Mouse (Mus musculus): ENCODE results near the gene Higd1c. TPM values are rescaled to one million over a fixed set of nuclear protein-coding genes. Genes with fewer than 3 reads are reported as not detected.
"Not testable (repeated sequence)": the region's sequence is repeated elsewhere in the genome, so short reads cannot be mapped to it uniquely, and the experiment has no call there.

Higd1c gene
- polyA plus RNA-seq, 1 experiment from 2014 or later, result not detected

DNA sequence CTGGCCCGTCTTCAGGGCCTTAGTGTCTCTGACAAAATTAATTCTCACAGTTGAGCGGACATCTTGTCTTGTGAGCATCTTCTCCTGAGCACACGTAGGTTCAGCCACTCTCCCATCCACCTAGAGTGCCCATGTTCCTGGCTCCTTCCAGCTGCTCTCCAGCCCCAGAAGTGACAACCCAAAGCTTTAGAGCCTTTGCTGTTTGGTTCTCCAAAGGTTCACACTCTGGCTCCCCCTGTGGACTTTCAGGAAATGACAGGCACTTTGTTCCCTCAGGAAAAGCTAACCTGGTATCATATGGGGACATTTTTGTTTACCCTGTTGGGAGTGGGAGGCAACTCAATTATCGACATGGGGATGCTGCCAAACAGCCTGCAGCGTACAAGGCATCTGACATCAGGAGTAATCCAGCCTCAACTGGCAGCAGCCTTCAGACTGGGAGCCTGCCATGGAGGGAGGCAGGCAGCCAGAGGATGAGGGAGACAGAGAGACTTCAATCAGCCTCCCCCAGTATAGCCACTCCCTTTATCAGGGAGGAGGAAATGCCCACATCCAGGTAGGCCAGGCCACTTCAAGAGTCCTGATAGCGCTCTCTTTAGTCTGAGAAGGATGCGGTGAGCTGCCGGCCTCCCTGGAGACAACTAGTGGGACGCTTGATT lies 13.6 kb downstream of the Higd1c start:
- 23% methylated on average over 3 of the region's 9 CpGs for WGBS (ENCODE audit: insufficient replicate concordance)
- H3K27ac ChIP-seq (ENCODE audit: low read depth, low read length); ATAC-seq (replicated peaks; ENCODE audit: insufficient number of reproducible peaks, low FRiP score, low TSS enrichment); H3K9me3 ChIP-seq (replicated peaks; ENCODE audit: control insufficient read depth, low read length); H3K9ac ChIP-seq (ENCODE audit: low read depth, low read length); H3K4me3 ChIP-seq (ENCODE audit: low read depth, low read length); H3K27me3 ChIP-seq (ENCODE audit: control insufficient read depth, insufficient read depth, low read length); H3K4me1 ChIP-seq (ENCODE audit: control insufficient read depth, insufficient read depth, low read length); H3K4me2 ChIP-seq; H3K36me3 ChIP-seq (ENCODE audit: control insufficient read depth, insufficient read depth, low read length): not testable (repeated sequence)

DNA sequence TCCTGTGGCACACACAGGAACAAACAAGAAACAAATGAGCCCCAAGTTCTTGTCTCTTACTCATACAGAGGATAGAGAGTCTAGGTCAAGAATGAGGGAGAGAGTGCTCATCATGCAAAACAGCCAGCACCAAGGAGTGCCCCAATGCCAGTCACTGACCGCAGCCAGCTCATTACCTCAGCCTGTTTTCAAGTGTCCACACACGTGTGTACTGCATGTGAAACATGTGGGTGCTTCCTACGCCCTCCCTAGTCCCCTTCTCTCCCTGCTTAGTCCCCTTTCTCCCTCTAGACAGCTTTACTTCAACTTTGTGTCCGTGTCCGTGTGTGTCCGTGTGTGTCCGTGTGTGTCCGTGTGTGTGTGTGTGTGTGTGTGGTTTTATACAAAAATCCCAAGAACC lies 15.3 kb downstream of the Higd1c start:
- Histone ChIP-seq H3K27me3 (ENCODE audit: control insufficient read depth, insufficient read depth, low read length) (no peaks in the 10 kb centered on the region), H3K4me3 (ENCODE audit: low read depth, low read length) (no peak overlapping the region), H3K9ac (ENCODE audit: low read depth, low read length) (no peak overlapping the region), H3K4me2 (no peak overlapping the region), H3K27ac (ENCODE audit: low read depth, low read length) (no peak overlapping the region), H3K36me3 (ENCODE audit: control insufficient read depth, insufficient read depth, low read length) (no peaks in the 10 kb centered on the region), H3K4me1 (ENCODE audit: control insufficient read depth, insufficient read depth, low read length) (no peaks in the 10 kb centered on the region), H3K9me3 (replicated peaks; ENCODE audit: control insufficient read depth, low read length) (no peaks in the 10 kb centered on the region)
- WGBS (ENCODE audit: insufficient replicate concordance), result 87% methylated on average over 8 of the region's 8 CpGs
- ATAC-seq (replicated peaks; ENCODE audit: insufficient number of reproducible peaks, low FRiP score, low TSS enrichment), result no peak

DNA sequence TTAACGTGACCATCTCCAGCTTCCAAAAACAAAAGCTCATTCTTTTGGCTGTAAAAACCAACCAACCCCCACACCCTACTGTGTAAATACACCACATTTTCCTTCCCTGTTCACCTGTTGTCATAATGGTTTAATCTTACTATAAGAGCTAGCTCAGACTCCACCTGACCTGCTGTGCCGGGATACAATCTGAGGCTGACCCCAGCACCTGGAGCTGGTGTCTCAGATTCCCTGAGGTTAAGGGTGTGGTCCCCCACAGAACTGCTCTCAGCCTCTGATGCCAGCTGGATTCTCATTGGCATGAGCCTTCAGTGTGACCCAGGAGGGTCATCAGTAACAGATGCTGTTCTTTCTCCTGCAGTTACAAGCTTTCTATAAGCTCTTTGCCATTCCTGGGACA lies 15.8 kb downstream of the Higd1c start:
- Histone ChIP-seq H3K9me3 (replicated peaks; ENCODE audit: control insufficient read depth, low read length) (no peaks in the 10 kb centered on the region), H3K36me3 (ENCODE audit: control insufficient read depth, insufficient read depth, low read length) (no peaks in the 10 kb centered on the region), H3K27ac (ENCODE audit: low read depth, low read length) (no peak overlapping the region), H3K4me3 (ENCODE audit: low read depth, low read length) (no peak overlapping the region), H3K9ac (ENCODE audit: low read depth, low read length) (no peak overlapping the region), H3K27me3 (ENCODE audit: control insufficient read depth, insufficient read depth, low read length) (no peaks in the 10 kb centered on the region), H3K4me1 (ENCODE audit: control insufficient read depth, insufficient read depth, low read length) (no peaks in the 10 kb centered on the region), H3K4me2 (no peak overlapping the region)
- ATAC-seq (replicated peaks; ENCODE audit: insufficient number of reproducible peaks, low FRiP score, low TSS enrichment), result no peak
- 61% methylated on average over 2 of the region's 2 CpGs for WGBS (ENCODE audit: insufficient replicate concordance)

DNA sequence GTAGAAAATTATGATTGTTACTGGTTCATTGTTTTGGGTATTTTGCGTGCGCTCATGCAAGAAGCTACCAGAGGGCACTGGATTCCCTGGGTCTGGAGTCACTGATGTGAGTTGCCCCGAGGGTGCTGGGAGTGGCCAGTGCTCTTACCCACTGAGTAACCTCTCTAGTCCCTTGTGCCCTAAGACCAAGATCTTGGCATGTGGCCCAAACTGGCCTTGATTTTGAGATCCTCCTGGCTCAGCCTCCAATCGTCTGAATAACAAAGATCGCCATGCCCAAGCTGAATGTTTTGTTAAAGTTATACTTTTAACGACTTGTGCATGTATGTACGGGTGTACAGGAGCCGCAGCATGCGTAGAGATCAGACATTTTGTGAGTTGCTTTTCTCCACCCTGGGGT lies 21.4 kb downstream of the Higd1c start:
- Histone ChIP-seq H3K27ac (ENCODE audit: low read depth, low read length) (no peak overlapping the region), H3K9me3 (replicated peaks; ENCODE audit: control insufficient read depth, low read length) (no peaks in the 10 kb centered on the region), H3K4me1 (ENCODE audit: control insufficient read depth, insufficient read depth, low read length) (0 out of 2 replicates have a peak, but pooled peaks cover 10% of the 10 kb centered on the region), H3K9ac (ENCODE audit: low read depth, low read length) (no peak overlapping the region), H3K36me3 (ENCODE audit: control insufficient read depth, insufficient read depth, low read length) (no peaks in the 10 kb centered on the region), H3K27me3 (ENCODE audit: control insufficient read depth, insufficient read depth, low read length) (no peaks in the 10 kb centered on the region), H3K4me2 (no peak overlapping the region), H3K4me3 (ENCODE audit: low read depth, low read length) (no peak overlapping the region)
- ATAC-seq (replicated peaks; ENCODE audit: insufficient number of reproducible peaks, low FRiP score, low TSS enrichment), result no peak
- 91% methylated on average over 9 of the region's 9 CpGs for WGBS (ENCODE audit: insufficient replicate concordance)

DNA sequence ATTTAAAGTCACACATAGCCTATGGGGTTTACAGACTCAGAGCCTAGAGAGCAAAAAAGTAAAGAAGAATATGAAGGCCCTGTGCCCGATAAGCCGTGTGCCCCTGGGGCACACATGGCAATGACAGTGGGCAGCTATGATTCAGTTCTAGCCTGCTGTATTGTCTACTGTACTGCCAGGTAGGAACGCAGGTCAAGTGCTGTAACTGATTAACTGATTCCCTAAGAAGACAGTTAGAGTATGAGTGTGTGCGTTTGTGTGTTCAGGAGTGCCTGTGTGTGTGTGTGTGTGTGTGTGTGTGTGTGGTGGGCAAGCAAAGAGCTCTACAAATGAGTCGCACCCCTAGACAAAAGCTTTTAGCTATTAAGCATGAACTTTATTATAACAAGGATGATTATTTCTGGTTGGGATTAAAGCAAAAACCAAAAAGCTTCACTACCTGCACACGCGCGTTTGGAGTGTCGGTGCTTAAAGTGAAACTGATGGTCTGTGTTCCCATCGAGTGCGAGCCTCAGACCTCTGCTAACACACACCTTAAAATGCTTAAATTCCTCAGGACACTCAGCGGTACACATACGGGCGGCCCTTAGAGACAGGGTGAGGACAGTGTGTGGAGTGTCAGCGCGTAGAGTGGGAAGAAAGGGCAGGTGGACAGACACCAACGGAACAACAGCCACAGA lies 23.3 kb downstream of the Higd1c start:
- no peaks in the 10 kb centered on the region for H3K9me3 ChIP-seq (replicated peaks; ENCODE audit: control insufficient read depth, low read length)
- peaks cover 15% of the 10 kb centered on the region; the same call in 1 of the 2 replicates for H3K4me1 ChIP-seq (ENCODE audit: control insufficient read depth, insufficient read depth, low read length)
- no peak overlapping the region for H3K4me2 ChIP-seq
- no peaks in the 10 kb centered on the region for H3K36me3 ChIP-seq (ENCODE audit: control insufficient read depth, insufficient read depth, low read length)
- H3K27me3 ChIP-seq (ENCODE audit: control insufficient read depth, insufficient read depth, low read length), result no peaks in the 10 kb centered on the region
- H3K27ac ChIP-seq (ENCODE audit: low read depth, low read length), result no peak overlapping the region
- ATAC-seq (replicated peaks; ENCODE audit: insufficient number of reproducible peaks, low FRiP score, low TSS enrichment), result no peak
- no peak overlapping the region for H3K9ac ChIP-seq (ENCODE audit: low read depth, low read length)
- no peak overlapping the region for H3K4me3 ChIP-seq (ENCODE audit: low read depth, low read length)
- 91% methylated on average over 17 of the region's 17 CpGs for WGBS (ENCODE audit: insufficient replicate concordance)

DNA sequence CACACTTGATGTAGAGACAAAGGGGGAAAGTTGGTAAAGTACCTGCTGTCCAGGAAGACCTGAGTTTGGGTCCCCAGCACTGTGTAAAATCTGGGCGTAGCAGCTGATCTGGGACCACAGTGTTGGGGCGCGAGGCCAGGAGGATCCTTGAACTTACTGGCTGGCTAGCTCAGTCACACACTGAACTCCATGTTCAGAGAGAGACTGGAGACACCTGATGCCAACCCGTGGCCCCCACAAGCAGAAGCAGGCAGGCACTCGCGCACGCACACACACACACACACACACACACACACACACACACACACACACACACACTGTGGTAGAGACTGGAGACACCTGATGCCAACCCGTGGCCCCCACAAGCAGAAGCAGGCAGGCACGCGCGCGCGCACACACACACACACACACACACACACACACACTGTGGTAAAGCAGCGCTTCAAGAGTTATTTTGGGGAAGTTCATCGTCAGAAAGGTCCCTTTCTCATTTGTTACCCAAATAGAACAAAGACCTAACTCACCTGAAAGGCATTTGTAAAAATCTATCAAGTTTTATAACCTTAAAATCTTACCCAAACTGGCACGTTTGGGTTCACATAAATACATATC lies 24.0 kb downstream of the Higd1c start:
- H3K27ac ChIP-seq (ENCODE audit: low read depth, low read length), result no peak overlapping the region
- no peak overlapping the region for H3K4me3 ChIP-seq (ENCODE audit: low read depth, low read length)
- no peak for ATAC-seq (replicated peaks; ENCODE audit: insufficient number of reproducible peaks, low FRiP score, low TSS enrichment)
- no peak overlapping the region for H3K4me2 ChIP-seq
- no peak overlapping the region for H3K9ac ChIP-seq (ENCODE audit: low read depth, low read length)
- no peaks in the 10 kb centered on the region for H3K36me3 ChIP-seq (ENCODE audit: control insufficient read depth, insufficient read depth, low read length)
- peaks cover 16% of the 10 kb centered on the region; the same call in 1 of the 2 replicates for H3K4me1 ChIP-seq (ENCODE audit: control insufficient read depth, insufficient read depth, low read length)
- no peaks in the 10 kb centered on the region for H3K27me3 ChIP-seq (ENCODE audit: control insufficient read depth, insufficient read depth, low read length)
- WGBS (ENCODE audit: insufficient replicate concordance), result 88% methylated on average over 16 of the region's 16 CpGs
- no peaks in the 10 kb centered on the region for H3K9me3 ChIP-seq (replicated peaks; ENCODE audit: control insufficient read depth, low read length)

DNA sequence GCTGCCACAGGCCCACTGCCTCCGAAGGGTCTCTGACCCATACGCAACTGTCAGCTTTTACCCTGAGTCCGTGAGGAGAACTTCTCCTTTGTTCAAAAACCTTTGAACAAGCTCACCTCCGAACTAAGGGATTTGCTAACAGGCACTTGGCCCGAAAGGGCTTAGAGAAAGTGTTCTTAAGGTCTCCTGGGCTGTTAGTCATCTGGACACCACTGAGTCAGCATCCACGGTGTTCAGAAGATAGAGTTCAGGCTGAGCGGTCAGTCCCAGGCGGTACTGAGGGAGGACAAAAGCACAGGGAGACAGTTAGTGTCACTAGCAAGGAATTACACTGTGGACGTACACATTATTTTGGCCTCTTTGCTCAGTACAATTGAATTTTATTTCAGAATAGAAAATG lies 24.5 kb downstream of the Higd1c start:
- Histone ChIP-seq H3K27ac (ENCODE audit: low read depth, low read length) (no peak overlapping the region), H3K9me3 (replicated peaks; ENCODE audit: control insufficient read depth, low read length) (no peaks in the 10 kb centered on the region), H3K9ac (ENCODE audit: low read depth, low read length) (no peak overlapping the region), H3K36me3 (ENCODE audit: control insufficient read depth, insufficient read depth, low read length) (no peaks in the 10 kb centered on the region), H3K4me1 (ENCODE audit: control insufficient read depth, insufficient read depth, low read length) (peaks cover 16% of the 10 kb centered on the region; the same call in 1 of the 2 replicates), H3K4me3 (ENCODE audit: low read depth, low read length) (no peak overlapping the region), H3K27me3 (ENCODE audit: control insufficient read depth, insufficient read depth, low read length) (no peaks in the 10 kb centered on the region), H3K4me2 (no peak overlapping the region)
- 76% methylated on average over 9 of the region's 9 CpGs for WGBS (ENCODE audit: insufficient replicate concordance)
- no peak for ATAC-seq (replicated peaks; ENCODE audit: insufficient number of reproducible peaks, low FRiP score, low TSS enrichment)

DNA sequence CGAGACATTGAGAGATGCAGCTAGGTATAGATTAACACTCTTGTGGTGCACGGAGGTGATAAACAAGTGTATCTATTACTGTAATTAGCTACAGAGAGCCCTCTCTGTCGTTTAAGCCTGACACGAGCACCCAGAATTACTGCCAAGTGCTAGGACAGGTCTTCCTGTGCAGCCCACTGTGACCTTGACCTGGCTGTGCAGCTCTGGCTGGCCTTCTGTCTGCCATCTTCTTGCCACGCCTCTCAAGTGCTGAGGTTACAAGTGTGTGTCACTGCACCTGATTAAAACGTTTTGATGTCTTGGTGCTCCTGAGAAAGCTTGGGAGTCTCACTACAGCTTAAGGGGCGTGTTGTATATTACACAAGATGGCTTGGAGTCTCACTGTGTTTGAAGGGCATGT lies 26.7 kb downstream of the Higd1c start:
- 61% methylated on average over 7 of the region's 7 CpGs for WGBS (ENCODE audit: insufficient replicate concordance)
- 0 out of 2 replicates have a peak, but pooled peaks have one; percentile 35 for ATAC-seq (replicated peaks; ENCODE audit: insufficient number of reproducible peaks, low FRiP score, low TSS enrichment)

More for the DNA sequence above, 26.7 kb downstream of the Higd1c start:
- no peak overlapping the region for H3K4me3 ChIP-seq (ENCODE audit: low read depth, low read length)
- H3K9me3 ChIP-seq (replicated peaks; ENCODE audit: control insufficient read depth, low read length), result no peaks in the 10 kb centered on the region
- H3K36me3 ChIP-seq (ENCODE audit: control insufficient read depth, insufficient read depth, low read length), result peaks cover 3% of the 10 kb centered on the region; the same call in 1 of the 2 replicates
- H3K27ac ChIP-seq (ENCODE audit: low read depth, low read length), result no peak overlapping the region
- H3K9ac ChIP-seq (ENCODE audit: low read depth, low read length), result no peak overlapping the region
- no peak overlapping the region for H3K4me2 ChIP-seq
- peaks cover 16% of the 10 kb centered on the region; the same call in 1 of the 2 replicates for H3K4me1 ChIP-seq (ENCODE audit: control insufficient read depth, insufficient read depth, low read length)
- no peaks in the 10 kb centered on the region for H3K27me3 ChIP-seq (ENCODE audit: control insufficient read depth, insufficient read depth, low read length)

All from heart, embryonic 11.5 days (tissue).